Mouse (Mus musculus) myocyte (in vitro differentiated cells): ENCODE data around the gene Peak1. TPM values are rescaled to one million over a fixed set of nuclear protein-coding genes. Genes with fewer than 3 reads are reported as not detected.
A peak's percentile ranks its signal among the peaks of the same experiment; 100 is the strongest.

Source experiments
- H3K27me3 ChIP-seq: one replicate; pipeline ENCODE4 v1.6.1; 2011; ENCODE audit not compliant: control insufficient read depth, insufficient read depth, insufficient read length
- H3K36me3 ChIP-seq: one replicate; pipeline ENCODE4 v1.6.1; 2011; ENCODE audit not compliant: control insufficient read depth, insufficient read depth
- H3K4me2 ChIP-seq: one replicate; pipeline ENCODE4 v1.6.1; 2011; ENCODE audit warnings: low read depth, control low read depth
- H3K4me3 ChIP-seq: one replicate; pipeline ENCODE4 v1.5.1; 2011; ENCODE audit warnings: mild to moderate bottlenecking, control low read depth, moderate library complexity
- H3K79me2 ChIP-seq: one replicate; pipeline ENCODE4 v1.6.1; 2011; ENCODE audit not compliant: control insufficient read depth, insufficient read depth
- H3ac ChIP-seq: one replicate; pipeline ENCODE4 v1.6.1; 2011; ENCODE audit not compliant: control insufficient read depth, insufficient read length
- CEBPB ChIP-seq: IDR thresholded peaks from 2 replicates; pipeline ENCODE4 v1.6.1; 2011; ENCODE audit warnings: mild to moderate bottlenecking, moderate library complexity; ENCODE audit not compliant: poor library complexity, insufficient read depth, severe bottlenecking
- E2F4 ChIP-seq: IDR thresholded peaks from one replicate; pipeline ENCODE4 v1.6.1; 2011; ENCODE audit warnings: mild to moderate bottlenecking, control low read depth, moderate library complexity; ENCODE audit not compliant: insufficient read depth
- MAX ChIP-seq: IDR thresholded peaks from one replicate; pipeline ENCODE4 v1.6.1; 2011; ENCODE audit warnings: low read depth, mild to moderate bottlenecking, control low read depth
- MYOD1 ChIP-seq, 3 experiments: IDR thresholded peaks; one replicate each; pipeline ENCODE4 v1.6.1; 2011; ENCODE audit warnings: control low read depth in 2 of 3, low read depth in 2 of 3, mild to moderate bottlenecking in 2 of 3, moderate library complexity in 1 of 3; ENCODE audit not compliant: insufficient read length in 2 of 3, control insufficient read depth in 1 of 3
- MYOG ChIP-seq, 3 experiments: IDR thresholded peaks; one replicate each; pipeline ENCODE4 v1.6.1; 2011; ENCODE audit warnings: control low read depth in 2 of 3, low read depth in 2 of 3, mild to moderate bottlenecking in 2 of 3; ENCODE audit not compliant: insufficient read length in 2 of 3, control insufficient read depth in 1 of 3, insufficient read depth in 1 of 3
- POLR2A ChIP-seq: IDR thresholded peaks from one replicate; pipeline ENCODE4 v1.6.1; 2011; ENCODE audit warnings: low read depth, mild to moderate bottlenecking, control low read depth, moderate library complexity; ENCODE audit not compliant: insufficient read length
- REST ChIP-seq: IDR thresholded peaks from one replicate; pipeline ENCODE4 v1.6.1; 2011; ENCODE audit warnings: mild to moderate bottlenecking, control low read depth, moderate library complexity; ENCODE audit not compliant: insufficient read depth, insufficient read length
- SRF ChIP-seq: IDR thresholded peaks from one replicate; pipeline ENCODE4 v1.6.1; 2011; ENCODE audit warnings: low read depth; ENCODE audit not compliant: control insufficient read depth, insufficient read length
- TCF12 ChIP-seq: IDR thresholded peaks from one replicate; pipeline ENCODE4 v1.6.1; 2011; ENCODE audit warnings: mild to moderate bottlenecking, control low read depth; ENCODE audit not compliant: poor library complexity, insufficient read depth, severe bottlenecking
- TCF3 ChIP-seq: IDR thresholded peaks from one replicate; pipeline ENCODE4 v1.6.1; 2011; ENCODE audit warnings: low read depth, control low read depth; ENCODE audit not compliant: insufficient read length
- USF1 ChIP-seq: IDR thresholded peaks from one replicate; pipeline ENCODE4 v1.6.1; 2011; ENCODE audit warnings: low read depth, mild to moderate bottlenecking, control low read depth, moderate library complexity
- polyA plus RNA-seq: library from polyadenylated mRNA; unstranded; fragments of >200 nt; fragmentation: generic; extraction: Trizol; gene quantifications from one replicate; pipeline ENCODE4 v1.2.1, GENCODE M21; 2012; ENCODE audit warnings: missing spikeins

Gene Peak1
- polyA plus RNA-seq, 1 experiment: 13.3 TPM

- H3K36me3 ChIP-seq: no peaks in the 10 kb centered on the region
- H3ac ChIP-seq: no peak overlapping the region
- H3K4me2 ChIP-seq: peak overlapping the region; percentile 63
- H3K79me2 ChIP-seq: peaks cover 38% of the 10 kb centered on the region
- H3K4me3 ChIP-seq: no peak overlapping the region
- no peak for TF ChIP-seq SRF
- no peak for TF ChIP-seq POLR2A
- TF ChIP-seq USF1: no peak
- no peak for TF ChIP-seq MYOD1 (IDR thresholded peaks at IDR 0.05; ENCODE audit: control insufficient read depth in 1 of 3, insufficient read length in 2 of 3, low read depth in 2 of 3)
- no peak for TF ChIP-seq TCF3
- no peak for TF ChIP-seq REST
- no peak for TF ChIP-seq MYOG (IDR thresholded peaks at IDR 0.05; ENCODE audit: control insufficient read depth in 1 of 3, insufficient read depth in 1 of 3, insufficient read length in 2 of 3, low read depth in 2 of 3)
- TF ChIP-seq TCF12: no peak
- no peak for TF ChIP-seq E2F4
- no peak for TF ChIP-seq CEBPB
- no peaks in the 10 kb centered on the region for H3K27me3 ChIP-seq
Measured at GRCm38 (mm10) chr9:56266200-56266815, 151.6 kb downstream of the Peak1 start.

GRCm38 (mm10) chr9:56265460-56266199 is 152.2 kb downstream of the Peak1 start:
- H3K27me3 ChIP-seq: no peaks in the 10 kb centered on the region
- H3K36me3 ChIP-seq: no peaks in the 10 kb centered on the region
- H3K4me2 ChIP-seq: peak overlapping the region; percentile 63
- TF ChIP-seq CEBPB: 0 out of 2 replicates have a peak, but pooled peaks have one; percentile 11
- TF ChIP-seq SRF: no peak
- H3K4me3 ChIP-seq: no peak overlapping the region
- no peak overlapping the region for H3ac ChIP-seq
- peaks cover 32% of the 10 kb centered on the region for H3K79me2 ChIP-seq

- Histone ChIP-seq H3K79me2 (peaks cover 25% of the 10 kb centered on the region), H3K27me3 (no peaks in the 10 kb centered on the region), H3ac (no peak overlapping the region), H3K4me2 (peak overlapping the region; percentile 63), H3K4me3 (no peak overlapping the region), H3K36me3 (no peaks in the 10 kb centered on the region)
- no peak for TF ChIP-seq TCF3
- TF ChIP-seq CEBPB: no peak
- TF ChIP-seq MYOG (IDR thresholded peaks at IDR 0.05; ENCODE audit: control insufficient read depth in 1 of 3, insufficient read depth in 1 of 3, insufficient read length in 2 of 3, low read depth in 2 of 3): no peak
- TF ChIP-seq E2F4: no peak
- no peak for TF ChIP-seq MAX
- no peak for TF ChIP-seq USF1
- no peak for TF ChIP-seq TCF12
- no peak for TF ChIP-seq REST
- TF ChIP-seq SRF: no peak
Measured at GRCm38 (mm10) chr9:56265022-56265360, 152.9 kb downstream of the Peak1 start.

- Histone ChIP-seq H3K27me3 (no peaks in the 10 kb centered on the region), H3K4me2 (peak overlapping the region; percentile 63)
Measured at GRCm38 (mm10) chr9:56264308-56265021, 153.4 kb downstream of the Peak1 start.

GRCm38 (mm10) chr9:56263055-56263454 is 154.8 kb downstream of the Peak1 start:
- H3K79me2 ChIP-seq: peaks cover 8% of the 10 kb centered on the region
- no peak for TF ChIP-seq POLR2A
- TF ChIP-seq E2F4: no peak
- TF ChIP-seq TCF12: no peak
- TF ChIP-seq CEBPB: no peak
- no peak for TF ChIP-seq USF1
- no peak for TF ChIP-seq MYOD1 (IDR thresholded peaks at IDR 0.05; ENCODE audit: control insufficient read depth in 1 of 3, insufficient read length in 2 of 3, low read depth in 2 of 3)
- H3K36me3 ChIP-seq: no peaks in the 10 kb centered on the region
- H3K27me3 ChIP-seq: no peaks in the 10 kb centered on the region
- no peak overlapping the region for H3ac ChIP-seq
- no peak overlapping the region for H3K4me3 ChIP-seq
- no peak overlapping the region for H3K4me2 ChIP-seq

More at GRCm38 (mm10) chr9:56264308-56265021, 153.4 kb downstream of the Peak1 start:
- TF ChIP-seq E2F4 (no peak), USF1 (peak; percentile 18)
- peaks cover 21% of the 10 kb centered on the region for H3K79me2 ChIP-seq
- H3ac ChIP-seq: no peak overlapping the region
- H3K4me3 ChIP-seq: no peak overlapping the region
- H3K36me3 ChIP-seq: no peaks in the 10 kb centered on the region
